Mouse (Mus musculus) cerebellum, adult 2 months (tissue): ENCODE measurements around the gene Pced1b. TPM values are rescaled to one million over a fixed set of nuclear protein-coding genes. Genes with fewer than 3 reads are reported as not detected.

Experiments
- DNase-seq, 2 experiments: peaks; one replicate each; pipeline ENCODE4 v3.0.0; 2021
- H3K27ac ChIP-seq: fragments of 200-500 bp; 2 replicates; pipeline ENCODE4 v1.5.1; 2012; ENCODE audit warnings: low read length, control low read depth, inconsistent platforms; ENCODE audit not compliant: insufficient read depth
- H3K27me3 ChIP-seq: fragments of 200-500 bp; 2 replicates; pipeline ENCODE4 v1.6.1; 2012; ENCODE audit warnings: inconsistent platforms, mild to moderate bottlenecking, low read length, moderate library complexity; ENCODE audit not compliant: control insufficient read depth, insufficient read depth
- H3K4me1 ChIP-seq: fragments of 200-500 bp; 2 replicates; pipeline ENCODE4 v1.6.1; 2011; ENCODE audit warnings: low read length; ENCODE audit not compliant: control insufficient read depth, insufficient read depth
- H3K4me3 ChIP-seq: fragments of 200-500 bp; replicated peaks from 2 replicates; pipeline ENCODE3; 2011; ENCODE audit warnings: mild to moderate bottlenecking, low read depth, low read length, control low read depth; ENCODE audit not compliant: insufficient read depth
- CTCF ChIP-seq: fragments of 200-500 bp; IDR thresholded peaks from 2 replicates; pipeline ENCODE4 v1.5.1; 2011; ENCODE audit warnings: low read depth, mild to moderate bottlenecking, control low read depth, low read length, moderate library complexity, borderline replicate concordance; ENCODE audit not compliant: insufficient read depth
- POLR2A ChIP-seq: fragments of 200-500 bp; IDR thresholded peaks from 2 replicates; pipeline ENCODE4 v1.6.1; 2011; ENCODE audit warnings: low read length, control low read depth, borderline replicate concordance; ENCODE audit not compliant: insufficient read depth
- WGBS: fragments of 180-500 bp; shearing (Covaris S2); methylation state at CpG from one replicate; pipeline ENCODE4 v1.1.7; 2018; 5-methylcytosine and 5-hydroxymethylcytosine counted together
- polyA plus RNA-seq: library from polyadenylated mRNA; depleted of rRNA; stranded (reverse); fragments of >200 nt; gene quantifications from 2 replicates; pipeline ENCODE4 v1.2.3, GENCODE M21; 2012; rRNA removed

Gene Pced1b
- polyA plus RNA-seq, 1 experiment, result 7.5 TPM

- no peak overlapping the region for H3K27ac ChIP-seq
- H3K4me1 ChIP-seq, result no peaks in the 10 kb centered on the region
- no peak overlapping the region for H3K4me3 ChIP-seq
- no peaks in the 10 kb centered on the region for H3K27me3 ChIP-seq
- TF ChIP-seq CTCF (no peak), POLR2A (no peak)
- no peak for DNase-seq
- 81% methylated on average over 4 of the region's 4 CpGs for whole genome bisulfite sequencing
Measured at GRCm38 (mm10) chr15:97422212-97422944, 175.5 kb downstream of the Pced1b start.

GRCm38 (mm10) chr15:97424375-97424774 is 177.5 kb downstream of the Pced1b start:
- Histone ChIP-seq H3K27ac (no peak overlapping the region), H3K4me3 (no peak overlapping the region), H3K4me1 (no peaks in the 10 kb centered on the region), H3K27me3 (no peaks in the 10 kb centered on the region)
- WGBS, result 50% methylated on average over 7 of the region's 7 CpGs
- DNase-seq, result no peak
- TF ChIP-seq POLR2A, result no peak
- no peak for TF ChIP-seq CTCF

- TF ChIP-seq CTCF (no peak), POLR2A (no peak)
- 61% methylated on average over 3 of the region's 3 CpGs for WGBS
- no peaks in the 10 kb centered on the region for H3K4me1 ChIP-seq
Measured at GRCm38 (mm10) chr15:97424961-97425360, 178.1 kb downstream of the Pced1b start.

GRCm38 (mm10) chr15:97429201-97429900 is 182.4 kb downstream of the Pced1b start:
- H3K27me3 ChIP-seq, result no peaks in the 10 kb centered on the region
- TF ChIP-seq POLR2A, result no peak
- no peak for TF ChIP-seq CTCF
- H3K4me1 ChIP-seq, result no peaks in the 10 kb centered on the region
- H3K4me3 ChIP-seq, result no peak overlapping the region
- DNase-seq, result no peak
- no peak overlapping the region for H3K27ac ChIP-seq
- WGBS, result 88% methylated on average over 12 of the region's 12 CpGs

More at GRCm38 (mm10) chr15:97424961-97425360, 178.1 kb downstream of the Pced1b start:
- no peak for DNase-seq
- no peak overlapping the region for H3K4me3 ChIP-seq
- no peaks in the 10 kb centered on the region for H3K27me3 ChIP-seq
- H3K27ac ChIP-seq, result no peak overlapping the region

GRCm38 (mm10) chr15:97431533-97431932 is 184.6 kb downstream of the Pced1b start:
- TF ChIP-seq CTCF (no peak), POLR2A (no peak)
- no peak overlapping the region for H3K4me3 ChIP-seq
- no peak overlapping the region for H3K27ac ChIP-seq
- no peaks in the 10 kb centered on the region for H3K27me3 ChIP-seq
- no peaks in the 10 kb centered on the region for H3K4me1 ChIP-seq
- WGBS, result 89% methylated on average over 6 of the region's 6 CpGs
- no peak for DNase-seq

- Histone ChIP-seq H3K27me3 (no peaks in the 10 kb centered on the region), H3K4me3 (no peak overlapping the region), H3K27ac (no peak overlapping the region), H3K4me1 (no peaks in the 10 kb centered on the region)
- no peak for DNase-seq
- WGBS, result 71% methylated on average over 4 of the region's 4 CpGs
- TF ChIP-seq POLR2A (no peak), CTCF (no peak)
Measured at GRCm38 (mm10) chr15:97432221-97432620, 185.3 kb downstream of the Pced1b start.

Other genes with a start within 250 kb of the Pced1b start
- 0.13 TPM in 2 replicates for gene Slc38a4, start 191.2 kb upstream of the Pced1b start, polyA plus RNA-seq
- gene Amigo2, start 180 bp downstream of the Pced1b start, polyA plus RNA-seq, result 6.1 and 6.6 TPM in 2 replicates